Mouse (Mus musculus) cerebellum, postnatal 4 days (tissue): Measurements from ENCODE around the gene Dennd1a.

ENCODE experiments used
- DNase-seq, 2 experiments: peaks; one replicate each; pipeline ENCODE4 v3.0.0; 2022; ENCODE audit warnings: low spot score in 2 of 2, mixed read lengths in 1 of 2

Gene Dennd1a

GRCm38 (mm10) chr2:38286733-38287551 is at the start of gene Dennd1a:
TSS of gene Dennd1a (minus strand) at chr2:38287390.
- DNase-seq: peak; percentile 72 to 84

- no peak for DNase-seq
Measured at GRCm38 (mm10) chr2:38336606-38337005, 49.4 kb upstream of the Dennd1a start.

- no peak for DNase-seq
Measured at GRCm38 (mm10) chr2:38333586-38334119, 46.5 kb upstream of the Dennd1a start.

- DNase-seq: no peak
Measured at GRCm38 (mm10) chr2:38326671-38327070, 39.5 kb upstream of the Dennd1a start.

- DNase-seq: no peak
Measured at GRCm38 (mm10) chr2:38323380-38323779, 36.2 kb upstream of the Dennd1a start.

GRCm38 (mm10) chr2:38320911-38321310 is 33.7 kb upstream of the Dennd1a start:
- DNase-seq: no peak

GRCm38 (mm10) chr2:38319086-38319485 is 31.9 kb upstream of the Dennd1a start:
- DNase-seq: no peak

GRCm38 (mm10) chr2:38313399-38313798 is 26.2 kb upstream of the Dennd1a start:
- DNase-seq: no peak

- DNase-seq: no peak
Measured at GRCm38 (mm10) chr2:38312921-38313320, 25.7 kb upstream of the Dennd1a start.

GRCm38 (mm10) chr2:38305152-38305551 is 18.0 kb upstream of the Dennd1a start:
- no peak for DNase-seq

GRCm38 (mm10) chr2:38300941-38301340 is 13.8 kb upstream of the Dennd1a start:
- DNase-seq: no peak

- DNase-seq: no peak
Measured at GRCm38 (mm10) chr2:38295939-38296338, 8.7 kb upstream of the Dennd1a start.

- DNase-seq: no peak
Measured at GRCm38 (mm10) chr2:38291526-38291925, 4.3 kb upstream of the Dennd1a start.

- DNase-seq: no peak
Measured at GRCm38 (mm10) chr2:38288226-38288625, 1.0 kb upstream of the Dennd1a start.

GRCm38 (mm10) chr2:38286433-38286732 is 807 bp downstream of the Dennd1a start:
- DNase-seq: no peak

GRCm38 (mm10) chr2:38285781-38286432 is 1.3 kb downstream of the Dennd1a start:
- DNase-seq: no peak

- no peak for DNase-seq
Measured at GRCm38 (mm10) chr2:38283961-38284360, 3.2 kb downstream of the Dennd1a start.

GRCm38 (mm10) chr2:38280376-38280775 is 6.8 kb downstream of the Dennd1a start:
- no peak for DNase-seq

- DNase-seq: no peak
Measured at GRCm38 (mm10) chr2:38274973-38275372, 12.2 kb downstream of the Dennd1a start.

GRCm38 (mm10) chr2:38263653-38264052 is 23.5 kb downstream of the Dennd1a start:
- no peak for DNase-seq

GRCm38 (mm10) chr2:38259052-38259451 is 28.1 kb downstream of the Dennd1a start:
- DNase-seq: no peak

- DNase-seq: no peak
Measured at GRCm38 (mm10) chr2:38237616-38238015, 49.6 kb downstream of the Dennd1a start.

- DNase-seq: no peak
Measured at GRCm38 (mm10) chr2:38235593-38235992, 51.6 kb downstream of the Dennd1a start.
